Mouse (Mus musculus) cerebellum, postnatal 14 days (tissue): ENCODE measurements around the gene Axl.
A peak's percentile ranks its signal among the peaks of the same experiment; 100 is the strongest.

Source experiments
- DNase-seq, 2 experiments: peaks; one replicate each; pipeline ENCODE4 v3.0.0; 2021; ENCODE audit warnings: mixed read lengths in 2 of 2

Gene Axl

DNA sequence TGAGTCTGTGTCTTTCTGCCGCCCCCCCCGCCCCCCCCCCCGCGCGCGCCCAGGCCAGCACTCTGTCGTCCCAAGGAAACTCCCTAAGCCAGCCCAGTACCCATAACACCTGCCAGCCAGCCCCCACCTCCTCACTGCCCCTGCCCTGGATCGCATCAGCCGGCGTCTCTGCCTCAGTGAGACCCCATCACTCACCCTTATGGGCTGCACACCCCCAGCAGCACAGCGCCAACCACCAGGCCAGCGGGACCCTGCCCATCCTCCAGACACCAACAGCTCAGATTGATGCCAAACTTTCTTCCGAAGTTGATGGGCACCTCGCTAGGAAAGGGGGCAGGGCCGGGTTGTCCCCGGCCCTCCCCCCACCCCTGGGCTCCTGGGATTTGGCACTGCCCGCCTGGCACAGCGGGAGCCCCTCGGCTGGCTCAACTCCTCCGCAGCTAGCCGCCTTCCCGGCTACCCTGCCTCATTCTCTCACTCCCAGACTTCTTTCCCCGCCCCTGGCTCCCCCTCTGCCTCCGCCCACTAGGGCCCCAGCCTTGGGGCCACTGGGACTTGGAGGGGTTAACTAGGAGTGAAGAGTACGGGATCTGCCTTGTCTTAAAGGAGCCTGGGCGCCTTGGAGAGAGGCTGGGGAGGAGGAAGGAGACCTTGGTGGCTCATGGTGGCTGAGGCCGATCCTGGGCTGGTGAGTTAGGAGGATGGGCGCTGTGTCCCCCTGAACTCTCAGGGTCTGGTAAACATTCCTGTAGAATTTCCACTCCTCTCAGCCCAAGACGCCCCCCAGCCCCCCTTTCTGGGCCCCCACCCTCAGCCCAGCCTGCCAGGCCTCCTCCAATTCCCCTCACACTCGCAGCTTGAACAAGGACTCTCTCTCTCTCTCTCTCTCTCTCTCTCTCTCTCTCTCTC is at the start of gene Axl:
TSS of gene Axl (minus strand) at position 486 of the 909 bp plus-strand sequence.
- DNase-seq = peak; percentile 35 to 46

DNA sequence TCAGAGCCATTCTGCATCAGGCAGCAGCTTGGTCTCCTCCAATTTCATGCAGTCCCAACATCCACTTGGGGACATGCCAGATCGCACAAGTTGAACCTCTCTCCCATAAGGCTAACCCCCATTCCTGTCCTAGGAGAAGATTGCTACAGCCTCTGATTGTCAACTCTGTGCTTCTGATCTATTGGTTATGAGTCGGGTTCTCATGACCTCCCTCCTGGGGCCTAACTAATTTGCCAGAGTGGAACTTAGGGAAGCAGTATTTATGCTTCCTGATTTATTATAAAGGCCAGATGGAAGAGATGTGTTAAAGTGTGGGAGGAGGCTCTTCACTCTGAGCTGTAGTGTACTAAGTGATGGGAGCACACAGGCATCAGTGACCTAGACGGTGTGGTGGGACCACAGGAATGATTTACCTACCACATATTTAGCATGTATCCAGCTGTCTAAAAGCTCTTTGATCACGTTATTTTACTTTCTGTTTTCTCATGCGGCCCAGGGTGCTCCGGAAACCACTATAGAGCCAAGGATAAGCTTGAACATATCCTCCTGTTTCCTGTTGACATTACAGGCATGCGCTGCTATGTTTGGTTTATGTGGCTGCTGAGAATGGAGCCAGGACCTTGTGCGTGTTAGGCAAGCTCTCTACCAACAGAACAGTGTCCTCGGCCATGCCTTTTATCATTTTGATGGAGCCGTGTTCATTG is 46.8 kb upstream of the Axl start:
- DNase-seq = no peak

DNA sequence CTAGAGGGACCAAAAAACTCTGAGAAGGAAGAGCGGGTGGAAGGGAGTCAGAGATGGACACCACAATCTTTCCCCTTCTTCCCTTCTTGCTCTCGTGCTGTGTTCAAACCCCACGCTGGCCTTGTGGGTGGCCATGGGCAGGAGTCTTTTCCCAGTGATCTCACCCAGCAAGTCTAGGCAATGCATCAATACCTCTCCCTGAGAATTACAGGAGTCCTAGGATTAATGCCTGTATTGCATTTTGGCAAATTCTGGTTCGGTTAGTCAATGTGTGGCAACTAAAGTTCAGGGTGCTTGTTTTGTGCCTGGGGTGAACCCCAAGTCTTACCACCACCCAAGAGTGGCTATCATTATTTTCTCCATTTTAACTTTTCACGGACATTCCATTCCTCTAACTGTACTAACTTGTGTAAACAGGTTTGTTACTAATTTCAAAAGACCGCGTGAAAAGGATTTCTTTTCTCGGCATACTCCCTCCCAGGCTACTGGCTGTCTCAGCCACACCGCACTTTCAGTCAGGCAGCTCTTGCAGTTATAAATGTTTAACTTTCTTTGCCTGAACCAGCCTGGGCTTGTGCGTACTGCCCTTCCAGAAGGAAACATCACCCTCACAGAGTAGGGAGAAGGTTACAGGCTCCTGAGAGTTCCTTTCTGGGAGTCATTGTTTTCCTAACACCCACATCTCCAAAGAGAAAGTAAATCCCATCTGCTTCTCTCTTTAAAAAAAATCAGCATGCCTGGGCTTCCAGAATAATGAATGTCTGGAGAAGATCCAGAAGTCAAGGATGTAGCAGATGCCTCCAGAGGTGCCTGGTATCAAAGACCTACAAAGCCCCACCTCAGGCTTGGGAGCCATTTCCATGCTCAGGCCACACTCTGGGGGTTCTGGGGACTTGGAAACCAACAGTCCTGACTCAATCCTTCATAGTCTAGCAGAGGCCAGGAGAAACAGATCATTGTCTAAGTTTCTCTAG is 43.3 kb upstream of the Axl start:
- DNase-seq = no peak

DNA sequence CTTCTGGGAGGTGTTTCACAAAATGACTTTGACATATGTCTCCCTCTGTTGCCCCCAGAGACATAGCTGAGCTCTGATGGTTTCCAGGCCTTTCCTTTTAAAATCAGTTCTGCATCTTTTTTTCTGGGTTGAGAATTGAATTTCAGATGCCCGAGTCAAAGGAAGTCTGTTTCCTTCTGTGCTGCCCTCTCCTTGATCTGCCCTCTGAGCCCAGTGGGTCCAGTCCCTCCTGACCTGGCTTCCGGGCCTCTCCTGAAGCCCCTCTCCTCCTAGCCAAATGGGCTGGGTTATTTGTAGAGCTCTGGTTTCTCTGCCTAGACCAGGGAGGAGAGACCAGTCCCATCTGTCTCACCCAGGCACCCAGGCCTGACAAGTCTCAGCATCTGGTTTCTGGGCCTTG is 41.7 kb upstream of the Axl start:
- no peak for DNase-seq

GRCm38 (mm10) chr7:25827199-25827598 is 38.7 kb upstream of the Axl start:
- no peak for DNase-seq

- DNase-seq = no peak
Measured at GRCm38 (mm10) chr7:25826029-25826428, 37.5 kb upstream of the Axl start.

- no peak for DNase-seq
Measured at GRCm38 (mm10) chr7:25825043-25825442, 36.5 kb upstream of the Axl start.

DNA sequence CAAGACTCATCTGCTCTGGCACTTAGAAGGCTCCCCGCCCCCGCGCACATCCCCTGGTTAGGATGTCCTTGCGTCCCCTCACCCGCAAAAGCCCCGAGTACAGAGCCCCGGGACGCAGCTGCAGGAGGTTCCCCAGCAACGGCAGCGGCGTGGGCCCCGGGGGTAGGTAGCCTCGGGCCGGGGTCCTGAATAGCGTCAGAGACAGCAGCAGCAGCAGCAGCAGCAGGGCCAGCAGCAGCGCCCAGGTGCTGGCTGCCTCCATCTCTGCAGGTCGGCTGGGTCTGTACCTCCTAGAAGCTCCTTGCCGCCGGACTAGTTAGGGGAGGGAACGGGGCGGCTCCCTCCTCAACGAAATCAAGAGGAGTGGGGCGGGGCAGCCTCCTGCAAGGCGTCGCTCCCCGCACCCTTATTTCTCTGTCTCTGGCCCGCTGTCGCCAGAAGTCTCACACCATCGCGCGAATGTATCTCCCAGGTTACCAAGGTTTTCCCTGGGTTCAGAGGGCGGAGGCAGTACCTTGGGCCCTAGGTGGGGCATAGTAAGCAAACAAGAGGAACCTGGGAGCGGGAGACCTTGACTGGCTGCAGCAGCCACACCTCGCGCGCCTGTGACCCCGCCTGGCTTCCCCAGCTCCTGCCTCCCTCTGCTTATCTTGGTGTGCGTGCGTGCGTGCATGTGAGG is 27.9 kb upstream of the Axl start, which contains the start of gene Cyp2s1:
TSS of gene Cyp2s1 (minus strand) at position 673 of the 679 bp plus-strand sequence.
- peak in 1 of 2 experiments; percentile 9 for DNase-seq

DNA sequence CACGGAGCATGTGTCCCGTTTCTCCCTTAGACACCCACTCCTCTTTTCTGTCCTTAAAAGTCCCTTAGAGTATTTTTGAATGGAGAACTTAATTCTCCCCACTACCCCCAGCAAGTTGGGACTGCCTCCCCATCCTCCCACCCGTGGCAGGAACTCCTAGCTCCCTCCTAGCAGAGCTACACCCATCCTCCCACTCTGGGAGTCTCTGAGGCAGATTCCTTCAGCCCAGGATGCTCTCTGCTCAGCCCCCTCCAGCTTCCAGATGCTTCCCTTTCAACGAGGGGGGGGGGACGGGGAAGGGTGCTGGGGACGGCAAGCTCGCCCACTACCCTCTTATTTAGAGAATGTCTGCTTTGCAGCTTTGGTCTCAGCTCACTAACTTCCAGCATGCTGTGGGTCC is 27.1 kb upstream of the Axl start:
- no peak for DNase-seq

- DNase-seq = no peak
Measured at GRCm38 (mm10) chr7:25814711-25815110, 26.2 kb upstream of the Axl start.

DNA sequence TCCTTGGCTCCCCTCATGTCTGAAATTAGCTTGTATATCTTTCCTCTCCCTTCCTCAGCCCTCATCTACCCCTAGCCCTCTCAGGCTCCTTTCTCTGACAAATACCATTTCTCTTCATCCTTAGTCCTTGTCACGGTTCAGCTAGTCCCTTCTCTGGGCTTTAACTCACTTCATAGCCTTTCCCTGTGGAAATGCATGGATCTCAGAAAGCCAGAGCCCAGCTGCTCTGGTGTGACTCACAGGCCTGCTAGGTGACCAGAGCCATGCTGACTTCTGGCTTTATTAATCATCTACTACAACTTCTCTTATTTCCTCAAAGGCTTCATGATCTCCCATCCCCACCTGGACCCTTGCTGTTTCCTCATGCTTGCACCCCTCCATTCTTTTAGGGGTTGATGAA is 23.7 kb upstream of the Axl start:
- no peak for DNase-seq

DNA sequence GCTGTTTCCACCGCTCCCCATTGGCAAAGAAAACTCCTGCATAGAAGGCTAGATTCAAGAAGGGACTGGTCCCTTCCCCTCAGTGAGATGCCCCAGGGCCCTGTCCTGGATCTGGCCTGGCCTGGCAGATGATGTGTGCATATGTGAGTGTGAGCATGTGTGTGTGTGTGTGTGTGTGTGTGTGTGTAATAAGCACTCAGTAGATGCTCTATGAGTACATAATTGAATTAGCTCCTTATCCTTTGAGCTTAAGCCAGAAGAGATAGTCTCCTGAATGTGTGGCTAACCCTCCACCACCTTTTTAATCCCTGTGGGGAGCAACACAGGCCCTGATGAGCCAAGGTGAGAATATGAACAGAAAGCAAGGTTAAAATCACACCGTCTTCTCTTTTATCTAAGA is 23.2 kb upstream of the Axl start:
- no peak for DNase-seq

DNA sequence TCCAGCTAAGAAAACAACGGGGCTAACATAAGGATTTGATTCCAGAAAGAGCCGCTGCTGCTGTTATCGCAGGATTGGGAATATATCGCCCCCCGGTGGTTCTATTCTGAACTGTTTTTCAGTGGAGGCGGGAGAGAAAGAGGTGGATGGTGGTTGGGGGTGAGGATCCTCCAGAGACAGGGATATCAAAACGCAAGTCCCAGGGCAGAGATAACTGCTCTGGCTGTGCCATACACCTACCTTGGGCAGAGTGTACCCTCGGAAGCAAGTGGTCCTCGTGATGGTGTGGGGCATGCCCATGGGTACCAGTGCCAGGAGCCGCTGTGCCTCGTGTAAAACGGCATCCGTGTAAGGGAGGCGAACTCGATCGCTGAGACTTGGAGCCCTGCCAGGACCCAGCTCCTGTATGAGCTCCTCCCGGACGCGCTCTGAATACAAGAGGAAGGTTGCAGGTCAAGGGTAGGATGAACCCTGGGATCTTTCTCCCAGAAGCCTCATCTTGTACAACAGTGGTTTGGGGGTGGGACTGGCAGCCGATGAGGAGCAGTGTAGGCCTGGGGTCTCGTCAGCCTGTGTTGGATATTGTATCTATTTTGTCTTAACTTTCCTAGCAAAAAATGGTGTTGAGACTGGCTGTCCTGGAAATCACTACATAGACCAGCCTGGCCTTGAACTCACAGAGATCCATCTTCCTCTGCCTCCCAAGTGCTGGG is 17.3 kb upstream of the Axl start:
- peak; percentile 88 to 90 for DNase-seq

GRCm38 (mm10) chr7:25804792-25805191 is 16.3 kb upstream of the Axl start:
- no peak for DNase-seq

DNA sequence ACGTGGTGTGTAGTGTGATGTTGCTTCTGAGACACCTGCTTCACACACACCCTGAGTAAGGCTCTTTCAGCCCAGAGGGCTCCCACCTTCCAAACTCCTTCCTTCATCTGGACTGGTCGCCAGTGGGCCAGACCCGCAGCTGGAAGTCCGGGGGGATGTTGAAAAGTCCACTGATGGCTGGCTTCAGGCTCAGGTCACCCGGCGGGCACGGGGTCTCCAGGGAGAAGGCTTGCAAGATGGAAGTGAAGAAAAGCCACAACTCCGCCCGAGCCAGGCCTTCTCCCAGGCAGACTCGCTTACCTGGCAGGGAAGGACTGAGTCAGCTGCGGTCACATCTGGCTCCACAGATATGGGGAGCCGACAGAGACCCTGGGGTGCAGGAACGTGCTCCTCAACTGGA is 15.0 kb upstream of the Axl start:
- no peak for DNase-seq

DNA sequence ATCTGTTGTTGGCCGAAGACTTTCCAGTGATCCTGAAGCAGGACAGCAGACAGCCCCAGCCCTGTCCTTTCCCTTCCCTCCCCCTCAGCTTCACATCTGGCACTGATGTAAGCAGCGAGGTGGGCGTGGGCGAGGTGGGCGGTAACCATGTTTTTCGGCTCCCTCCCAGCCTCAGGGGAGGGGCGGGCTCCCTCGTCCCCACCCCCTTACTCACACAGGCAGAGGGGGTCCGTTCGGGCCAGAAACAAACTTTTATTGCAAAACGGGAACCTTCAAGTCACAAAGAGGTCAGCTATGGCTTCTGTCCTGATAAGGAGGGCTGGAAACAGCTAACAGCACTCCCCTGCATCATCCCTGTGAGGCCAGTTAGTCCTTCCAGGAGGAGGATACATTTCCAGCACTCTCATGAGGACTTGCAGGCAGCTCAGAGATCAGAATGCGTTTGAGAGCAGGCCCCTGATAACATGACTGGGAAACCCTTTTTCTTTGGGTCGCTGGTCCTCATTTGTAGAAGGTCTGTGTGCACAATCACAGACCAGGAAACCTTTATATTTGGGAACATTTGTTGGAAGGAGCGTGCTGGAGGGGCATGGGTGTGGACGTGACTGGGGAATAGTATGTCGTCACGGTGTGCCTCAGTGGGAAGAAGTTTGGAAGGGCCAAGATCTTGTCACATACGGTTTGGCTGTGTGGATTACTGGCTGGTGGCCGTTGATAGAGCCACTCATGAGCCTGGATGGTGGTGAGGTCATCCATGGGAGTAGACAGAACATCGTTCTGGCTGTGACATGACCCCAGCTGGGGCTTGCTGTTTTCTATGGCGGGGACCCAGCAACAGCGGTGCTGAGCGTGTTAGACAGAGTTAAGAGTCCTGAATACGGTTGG is 14.0 kb upstream of the Axl start:
- no peak for DNase-seq

GRCm38 (mm10) chr7:25801031-25801430 is 12.5 kb upstream of the Axl start:
- DNase-seq = no peak

GRCm38 (mm10) chr7:25799369-25799768 is 10.9 kb upstream of the Axl start:
- DNase-seq = no peak

- no peak for DNase-seq
Measured at GRCm38 (mm10) chr7:25798540-25798939, 10.0 kb upstream of the Axl start.

DNA sequence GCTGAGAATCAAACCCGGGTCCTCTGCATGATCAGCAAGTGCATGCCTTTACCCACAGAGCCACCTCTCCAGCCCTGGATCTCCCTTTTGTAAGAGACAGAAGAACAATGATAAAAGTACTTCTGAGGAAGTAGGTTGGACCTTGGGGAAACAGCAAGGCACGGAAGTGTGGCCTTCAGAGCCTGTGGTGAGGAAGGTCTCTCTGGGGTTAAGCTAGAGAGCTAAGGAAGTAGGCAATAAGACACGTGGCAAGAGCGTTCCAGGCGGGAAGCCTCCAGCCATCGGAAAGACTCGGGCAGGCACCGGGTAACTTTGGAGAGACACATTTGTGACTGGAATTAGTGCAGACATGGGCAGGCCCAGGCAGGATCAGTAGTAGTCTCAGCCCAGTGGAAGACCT is 6.3 kb upstream of the Axl start:
- no peak for DNase-seq
